8 mouse cellular contexts compared by ENCODE assay signal in genomic region chr4:109117596-109118326, GRCm38 (mm10).
DNase-seq lines count a peak whose midpoint lies in the region; ATAC-seq lines count a peak whose summit lies in the region.

No protein-coding gene starts in this region.

- peak; percentile 93 for ATAC-seq in inflammation-experienced regulatory T-cells, adult 6 months
- ATAC-seq in megakaryocyte-erythroid progenitor cell, adult 5-6 weeks (replicated peaks; ENCODE audit: low FRiP score, low TSS enrichment, poor library complexity, severe bottlenecking), result peak; percentile 99

- intact Hi-C loops in gastrocnemius, postnatal 14 days (cut with DNase I; ENCODE audit: low total_unique reads), result no loop called here
- intact Hi-C loops in left cerebral cortex, postnatal 10 days (cut with DNase I), result no loop called here

- DNase-seq in adrenal gland, adult (ENCODE audit: inconsistent age in 2 of 2, low spot score in 1 of 2), result peak; percentile 95 to 97
- peak; percentile 94 for DNase-seq in embryo, embryonic 10.5 days (ENCODE audit: low spot score)
- DNase-seq in gastrocnemius, postnatal 14 days, result peak; percentile 88
- peak; percentile 61 to 97 for DNase-seq in left cerebral cortex, postnatal 10 days (ENCODE audit: extremely low spot score in 1 of 2, low spot score in 2 of 2)
- DNase-seq in right cerebral cortex, postnatal 25 days, result peak; percentile 71
- peak; percentile 87 to 92 for DNase-seq in urinary bladder, postnatal 4 days (ENCODE audit: low spot score in 2 of 2)

Comparison
In these comparisons a context has a peak if more than half of its experiments do, and no peak if none do; other contexts are left out.
1. Peak in every context shown above with its lines: DNase-seq and ATAC-seq.